Mouse (Mus musculus): ENCODE results near the gene Tgfb1i1. TPM values are rescaled to one million over a fixed set of nuclear protein-coding genes. Genes with fewer than 3 reads are reported as not detected.

Tgfb1i1 gene
- total RNA-seq (2022), result 10 to 100 TPM; 16.0 to 17.2 (median 16.5) TPM

GRCm38 (mm10) chr7:128246496-128247391 lies at the start of gene Tgfb1i1:
Tgfb1i1 (plus strand) TSS chr7:128246812.
- DNase-seq (ENCODE audit: low spot score in 2 of 2), result peak in 1 of 2 experiments; percentile 33

- no peak for DNase-seq (ENCODE audit: low spot score in 2 of 2)
These were observed 45.0 kb upstream of the Tgfb1i1 start for GRCm38 (mm10) chr7:128201607-128202006.

- no peak for DNase-seq (ENCODE audit: low spot score in 2 of 2)
These were observed 43.5 kb upstream of the Tgfb1i1 start for GRCm38 (mm10) chr7:128203071-128203470.

GRCm38 (mm10) chr7:128204179-128204578 lies 42.4 kb upstream of the Tgfb1i1 start:
- DNase-seq (ENCODE audit: low spot score in 2 of 2), result no peak

DNA sequence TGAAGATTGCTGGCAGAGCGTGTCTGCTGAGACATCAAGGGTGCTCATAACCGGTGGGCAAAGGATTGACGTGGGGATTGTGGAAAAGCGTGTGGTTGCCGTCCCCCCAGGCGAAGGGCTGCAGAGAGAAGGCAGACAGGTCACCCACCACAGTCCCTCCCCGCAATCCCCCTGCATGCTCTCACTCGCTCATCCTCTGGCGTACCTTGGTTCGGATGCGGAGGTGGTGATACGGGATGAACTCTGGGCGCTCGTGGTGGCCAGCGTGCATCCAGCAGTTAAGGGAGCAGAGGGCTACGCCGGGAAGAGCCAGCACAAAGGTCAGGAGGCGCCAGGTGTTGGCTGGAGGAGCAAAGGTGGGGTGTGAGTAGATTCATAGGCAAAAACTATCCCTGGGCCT lies 40.9 kb upstream of the Tgfb1i1 start:
- DNase-seq (ENCODE audit: low spot score in 2 of 2), result no peak

GRCm38 (mm10) chr7:128206152-128206551 lies 40.5 kb upstream of the Tgfb1i1 start, which contains the start of gene Cox6a2:
Cox6a2 (minus strand) TSS chr7:128206387.
- DNase-seq (ENCODE audit: low spot score in 2 of 2), result no peak

DNA sequence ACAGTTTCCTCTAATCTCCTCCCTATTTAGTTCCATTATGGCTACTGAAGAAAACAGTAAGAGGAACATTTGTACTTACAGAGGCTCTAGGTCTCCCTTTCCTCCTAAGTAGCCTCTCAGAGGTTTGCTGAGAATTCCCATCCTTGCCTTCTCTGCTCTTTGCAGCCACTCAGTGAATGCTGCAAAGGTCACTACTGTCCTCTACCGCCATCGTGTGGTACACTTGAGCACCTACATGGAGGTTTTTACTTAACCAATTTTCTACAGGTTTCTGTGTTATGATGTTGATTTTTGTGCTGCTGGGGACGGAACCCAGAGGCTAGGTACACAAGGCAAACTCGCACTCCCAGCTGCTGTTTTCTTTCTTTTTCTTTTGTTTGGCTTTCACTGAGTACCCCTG lies 38.4 kb upstream of the Tgfb1i1 start:
- DNase-seq (ENCODE audit: low spot score in 2 of 2), result no peak

DNA sequence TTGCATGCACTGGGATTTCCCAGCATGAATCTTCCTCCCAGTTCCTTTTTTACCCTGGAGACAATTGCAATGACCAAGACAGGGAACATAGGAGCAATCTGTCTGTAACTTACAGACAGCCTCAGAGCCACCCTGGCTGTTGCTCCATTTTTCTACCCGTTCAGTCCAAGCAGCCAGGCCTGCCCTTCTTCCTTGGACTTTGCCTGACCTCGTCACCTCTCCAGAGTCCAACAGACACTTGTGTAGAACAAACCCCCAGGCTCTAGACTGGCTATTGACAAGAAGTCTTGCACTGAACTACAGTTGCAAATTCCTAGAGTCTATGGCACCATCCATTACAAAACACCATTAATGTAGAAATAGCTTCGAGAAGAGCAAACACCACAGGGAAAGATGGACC lies 36.8 kb upstream of the Tgfb1i1 start:
- no peak for DNase-seq (ENCODE audit: low spot score in 2 of 2)

DNA sequence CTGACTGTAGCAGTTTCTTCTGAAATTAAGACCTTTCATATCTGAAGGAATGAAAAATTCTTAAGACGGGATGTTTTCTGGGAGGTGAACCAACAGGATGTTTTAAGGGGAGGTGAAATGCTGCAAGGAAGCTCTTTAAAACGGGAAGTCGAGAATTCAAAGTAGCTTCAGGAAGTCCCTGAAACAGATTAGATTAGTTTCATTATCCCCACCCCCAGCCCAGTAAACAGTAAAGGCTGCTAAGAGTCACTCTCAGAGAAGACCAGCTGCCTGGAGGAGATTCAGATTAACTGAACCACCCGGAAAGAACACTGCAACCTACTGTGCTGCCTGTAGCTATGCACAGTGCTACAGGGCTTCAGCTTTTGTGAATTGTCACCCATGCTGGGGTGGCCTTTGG lies 26.7 kb upstream of the Tgfb1i1 start:
- no peak for DNase-seq (ENCODE audit: low spot score in 2 of 2)

DNA sequence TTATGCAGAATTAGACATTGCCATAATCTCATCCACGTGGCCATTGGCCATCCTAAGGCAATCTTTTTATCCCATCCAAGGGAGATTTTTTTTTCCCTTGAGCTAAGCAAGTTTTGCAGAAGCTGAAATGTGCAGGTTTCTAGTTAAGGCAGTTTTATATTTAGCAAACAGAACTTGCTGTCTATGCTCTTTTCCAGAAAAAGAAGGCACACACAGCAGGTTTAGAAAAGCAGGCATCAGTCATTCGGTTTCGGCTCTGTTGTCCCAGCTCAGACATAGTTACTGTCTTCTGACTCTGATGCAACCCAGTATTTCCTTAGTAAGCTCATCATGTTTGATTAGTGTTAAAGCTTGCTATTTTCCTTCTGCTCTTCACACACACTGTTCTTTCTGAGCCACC lies 25.7 kb upstream of the Tgfb1i1 start:
- no peak for DNase-seq (ENCODE audit: low spot score in 2 of 2)

DNA sequence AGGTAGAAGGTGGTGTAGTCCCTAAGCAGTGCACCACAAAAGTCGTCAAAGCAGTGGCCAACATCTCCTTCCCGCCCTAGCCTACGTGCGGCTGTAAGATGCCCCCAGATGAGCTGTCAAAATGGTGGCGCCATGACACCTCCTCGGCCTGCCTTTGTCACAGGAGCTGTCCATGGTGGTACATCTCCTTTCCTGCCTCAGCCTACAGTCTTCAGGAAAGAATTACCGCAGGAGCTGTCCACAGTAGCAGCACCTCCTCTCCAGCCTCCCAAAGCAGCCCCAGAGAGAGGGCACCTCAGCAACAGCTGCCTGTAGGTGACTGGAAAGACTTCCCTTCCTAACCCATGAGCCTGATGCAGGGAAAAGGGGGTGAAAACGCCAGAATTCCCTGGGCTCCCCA lies 14.9 kb upstream of the Tgfb1i1 start:
- no peak for DNase-seq (ENCODE audit: low spot score in 2 of 2)

- DNase-seq (ENCODE audit: low spot score in 2 of 2), result no peak
These were observed 11.8 kb upstream of the Tgfb1i1 start for GRCm38 (mm10) chr7:128234796-128235195.

GRCm38 (mm10) chr7:128235481-128235880 lies 11.1 kb upstream of the Tgfb1i1 start:
- no peak for DNase-seq (ENCODE audit: low spot score in 2 of 2)

GRCm38 (mm10) chr7:128236426-128236825 lies 10.2 kb upstream of the Tgfb1i1 start:
- no peak for DNase-seq (ENCODE audit: low spot score in 2 of 2)

DNA sequence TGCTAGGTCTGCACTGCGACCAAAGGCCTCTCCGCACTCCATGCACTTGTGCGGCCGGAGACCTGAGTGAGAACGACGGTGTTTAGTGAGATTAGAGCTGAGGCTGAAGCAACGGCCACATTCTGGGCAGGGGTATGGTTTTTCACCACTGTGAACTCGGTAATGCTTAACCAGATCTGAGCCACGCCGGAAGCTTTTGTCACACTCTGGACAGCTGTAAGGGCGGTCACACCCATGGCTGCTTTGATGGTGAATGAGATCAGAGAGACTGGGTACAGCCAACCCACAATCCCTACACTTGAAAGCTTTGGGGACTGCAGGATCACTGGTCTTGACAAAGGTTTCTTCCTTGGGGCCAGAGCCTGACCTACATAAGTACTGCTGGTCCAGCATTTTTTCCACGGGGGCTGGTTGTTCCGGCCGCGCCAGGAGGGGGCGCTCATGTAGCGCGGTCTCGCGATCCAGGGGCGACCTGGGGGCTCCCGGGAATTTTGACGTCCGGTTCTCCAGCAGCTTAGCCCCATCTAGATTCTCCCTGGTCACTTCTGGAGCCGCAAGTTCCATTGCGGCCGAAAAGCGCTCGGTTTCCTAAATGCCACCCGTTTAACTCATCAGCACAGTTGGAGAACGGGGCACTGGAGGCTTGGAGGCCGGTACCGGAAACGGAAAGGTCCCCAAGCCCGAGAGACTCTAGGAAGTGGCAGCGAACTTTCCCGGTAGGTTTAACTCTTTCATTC lies 9.6 kb upstream of the Tgfb1i1 start, which contains the start of gene Armc5:
Gene Armc5 (plus strand): TSS at position 487 of the 737 bp plus-strand sequence.
- DNase-seq (ENCODE audit: low spot score in 2 of 2), result peak; percentile 72 to 85

DNA sequence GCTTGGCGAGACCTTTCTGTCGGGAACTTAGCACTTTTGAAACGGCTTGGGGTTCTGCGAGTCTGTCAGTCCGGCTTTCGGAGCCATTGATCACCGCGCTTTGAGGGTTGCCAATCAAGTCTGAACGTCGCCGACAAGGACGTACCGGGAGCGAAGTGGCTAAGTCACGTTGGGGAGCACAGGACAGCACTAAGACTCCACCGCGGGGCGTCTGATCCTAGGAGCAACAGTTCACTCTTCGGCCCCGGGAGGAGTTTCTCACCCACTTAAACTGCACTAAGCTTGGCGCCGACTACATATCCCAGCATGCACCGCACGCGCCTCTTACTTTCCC lies 9.1 kb upstream of the Tgfb1i1 start:
- DNase-seq (ENCODE audit: low spot score in 2 of 2), result no peak

- DNase-seq (ENCODE audit: low spot score in 2 of 2), result peak; percentile 97 to 99
These were observed 8.5 kb upstream of the Tgfb1i1 start, which contains the start of gene 9130023H24Rik for GRCm38 (mm10) chr7:128237927-128238778. 9130023H24Rik (minus strand) TSS chr7:128238031.

DNA sequence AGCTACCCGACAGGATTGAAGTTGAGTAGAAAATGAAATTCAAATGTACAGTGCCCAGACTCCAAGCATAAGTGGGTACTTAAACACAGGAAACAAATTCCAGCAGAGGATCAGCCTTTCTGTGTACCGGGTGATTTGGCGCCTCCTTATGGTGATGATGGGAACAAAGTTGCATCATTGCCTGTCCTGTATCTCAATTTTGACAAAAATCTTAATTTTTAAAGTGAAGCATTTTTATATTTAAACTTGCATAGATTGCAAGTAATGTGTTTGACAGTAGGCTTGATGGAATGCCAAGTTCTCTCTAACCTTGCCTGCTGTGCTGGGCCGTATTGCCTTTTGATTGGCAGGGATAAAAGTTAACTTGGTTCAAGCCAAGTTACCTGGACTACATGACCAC lies 7.6 kb upstream of the Tgfb1i1 start:
- no peak for DNase-seq (ENCODE audit: low spot score in 2 of 2)

DNA sequence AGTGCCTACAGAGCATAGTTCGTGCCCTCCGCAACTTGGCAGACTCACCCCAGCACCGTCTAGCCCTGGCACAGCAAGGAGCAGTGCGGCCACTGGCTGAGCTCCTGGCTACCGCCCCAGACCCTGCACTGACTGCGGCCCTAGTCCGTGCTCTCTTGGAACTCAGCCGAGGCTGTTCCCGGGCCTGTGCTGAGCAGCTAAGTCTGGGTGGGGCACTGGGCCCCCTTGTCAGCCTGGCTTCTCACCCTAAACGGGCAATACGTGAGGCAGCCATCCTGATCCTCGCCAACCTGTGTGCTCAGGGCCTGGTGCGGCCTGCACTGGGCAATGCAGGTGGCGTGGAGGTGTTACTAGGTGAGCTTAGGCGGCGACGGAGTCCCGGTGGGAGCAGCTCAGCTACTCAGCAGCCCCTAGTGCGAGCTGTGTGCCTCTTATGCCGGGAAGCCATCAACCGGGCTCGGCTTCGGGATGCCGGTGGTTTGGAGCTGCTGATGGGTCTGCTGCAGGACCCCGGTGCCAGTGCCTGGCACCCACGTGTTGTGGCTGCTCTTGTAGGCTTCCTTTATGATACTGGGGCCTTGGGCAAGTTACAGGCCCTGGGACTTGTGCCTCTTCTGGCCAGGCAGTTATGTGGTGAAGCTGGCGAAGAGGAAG lies 6.4 kb upstream of the Tgfb1i1 start:
- DNase-seq (ENCODE audit: low spot score in 2 of 2), result no peak

- DNase-seq (ENCODE audit: low spot score in 2 of 2), result no peak
These were observed 4.3 kb upstream of the Tgfb1i1 start for GRCm38 (mm10) chr7:128242331-128242730.

- DNase-seq (ENCODE audit: low spot score in 2 of 2), result no peak
These were observed 2.7 kb upstream of the Tgfb1i1 start for GRCm38 (mm10) chr7:128243921-128244320.

All from left cerebral cortex, adult 8-10 months (tissue).